Mouse (Mus musculus): ENCODE measurements at regions not wholly inside any gene's neighbourhood (a gene's known extent, or its start where the extent isn't known, plus 50 kb on each side); places are given as distances from the start of the nearest gene placed in this dataset.
A peak's percentile ranks its signal among the peaks of the same experiment; 100 is the strongest.

- no peak overlapping the region for H3K27ac ChIP-seq
- no peaks in the 10 kb centered on the region for H3K4me1 ChIP-seq
- H3K27me3 ChIP-seq, result no peaks in the 10 kb centered on the region; the same call in 1 of the 2 replicates
- H3K4me3 ChIP-seq, result no peak overlapping the region
- no peak for ATAC-seq (ENCODE audit: insufficient number of reproducible peaks, low FRiP score, low TSS enrichment, low read depth)
- H3K36me3 ChIP-seq, result no peaks in the 10 kb centered on the region
- WGBS, result 81% methylated on average over 5 of the region's 5 CpGs
- no peaks in the 10 kb centered on the region for H3K9me3 ChIP-seq
- no peak overlapping the region for H3K4me2 ChIP-seq
- no peak overlapping the region for H3K9ac ChIP-seq
Observed at GRCm38 (mm10) chr1:35729785-35730295, 338.4 kb upstream of the Hs6st1 start.

- ATAC-seq (ENCODE audit: insufficient number of reproducible peaks, low FRiP score, low TSS enrichment, low read depth), result no peak
- no peaks in the 10 kb centered on the region; the same call in 1 of the 2 replicates for H3K27me3 ChIP-seq
- H3K9me3 ChIP-seq, result no peaks in the 10 kb centered on the region
- no peaks in the 10 kb centered on the region for H3K36me3 ChIP-seq
- no peak overlapping the region for H3K4me3 ChIP-seq
- H3K4me1 ChIP-seq, result no peaks in the 10 kb centered on the region
- 68% methylated on average over 4 of the region's 4 CpGs for WGBS
- H3K9ac ChIP-seq, result no peak overlapping the region
- H3K4me2 ChIP-seq, result no peak overlapping the region
- no peak overlapping the region for H3K27ac ChIP-seq
Observed at GRCm38 (mm10) chr1:35730309-35730708, 337.9 kb upstream of the Hs6st1 start.

GRCm38 (mm10) chr1:35736247-35736646 is 332.0 kb upstream of the Hs6st1 start:
- no peak overlapping the region for H3K4me3 ChIP-seq
- no peaks in the 10 kb centered on the region for H3K27me3 ChIP-seq
- H3K9ac ChIP-seq, result no peak overlapping the region
- no peak overlapping the region for H3K27ac ChIP-seq
- H3K4me1 ChIP-seq, result peaks cover 2% of the 10 kb centered on the region; the same call in 1 of the 2 replicates
- no peak for ATAC-seq (ENCODE audit: insufficient number of reproducible peaks, low FRiP score, low TSS enrichment, low read depth)
- no peak overlapping the region for H3K4me2 ChIP-seq
- no peaks in the 10 kb centered on the region for H3K9me3 ChIP-seq
- no peaks in the 10 kb centered on the region for H3K36me3 ChIP-seq

GRCm38 (mm10) chr1:35749603-35750002 is 318.6 kb upstream of the Hs6st1 start:
- 97% methylated on average over 7 of the region's 7 CpGs for WGBS
- ATAC-seq (ENCODE audit: insufficient number of reproducible peaks, low FRiP score, low TSS enrichment, low read depth), result no peak
- Histone ChIP-seq H3K36me3 (no peaks in the 10 kb centered on the region), H3K4me3 (no peak overlapping the region), H3K4me2 (no peak overlapping the region), H3K9me3 (no peaks in the 10 kb centered on the region), H3K27ac (no peak overlapping the region), H3K9ac (no peak overlapping the region), H3K27me3 (no peaks in the 10 kb centered on the region), H3K4me1 (no peaks in the 10 kb centered on the region)

GRCm38 (mm10) chr1:35750092-35750521 is 318.1 kb upstream of the Hs6st1 start:
- H3K27ac ChIP-seq, result no peak overlapping the region
- ATAC-seq (ENCODE audit: insufficient number of reproducible peaks, low FRiP score, low TSS enrichment, low read depth), result no peak
- H3K4me1 ChIP-seq, result no peaks in the 10 kb centered on the region
- no peak overlapping the region for H3K4me2 ChIP-seq
- no peak overlapping the region for H3K9ac ChIP-seq
- 50% methylated on average over 4 of the region's 4 CpGs for WGBS
- no peak overlapping the region for H3K4me3 ChIP-seq
- H3K27me3 ChIP-seq, result no peaks in the 10 kb centered on the region
- H3K9me3 ChIP-seq, result no peaks in the 10 kb centered on the region
- no peaks in the 10 kb centered on the region for H3K36me3 ChIP-seq

GRCm38 (mm10) chr1:35752636-35753035 is 315.6 kb upstream of the Hs6st1 start:
- WGBS, result 84% methylated on average over 9 of the region's 9 CpGs

GRCm38 (mm10) chr1:35754170-35754569 is 314.0 kb upstream of the Hs6st1 start:
- WGBS, result 83% methylated on average over 10 of the region's 11 CpGs
- H3K4me1 ChIP-seq, result peaks cover 7% of the 10 kb centered on the region; the same call in 1 of the 2 replicates
- H3K9ac ChIP-seq, result no peak overlapping the region
- no peaks in the 10 kb centered on the region for H3K27me3 ChIP-seq
- H3K9me3 ChIP-seq, result no peaks in the 10 kb centered on the region
- no peak for ATAC-seq (ENCODE audit: insufficient number of reproducible peaks, low FRiP score, low TSS enrichment, low read depth)
- H3K27ac ChIP-seq, result no peak overlapping the region
- H3K4me3 ChIP-seq, result no peak overlapping the region
- H3K36me3 ChIP-seq, result no peaks in the 10 kb centered on the region
- no peak overlapping the region for H3K4me2 ChIP-seq

More at GRCm38 (mm10) chr1:35752636-35753035, 315.6 kb upstream of the Hs6st1 start:
- H3K9me3 ChIP-seq, result no peaks in the 10 kb centered on the region
- H3K36me3 ChIP-seq, result no peaks in the 10 kb centered on the region
- no peak for ATAC-seq (ENCODE audit: insufficient number of reproducible peaks, low FRiP score, low TSS enrichment, low read depth)
- H3K27ac ChIP-seq, result no peak overlapping the region
- H3K27me3 ChIP-seq, result no peaks in the 10 kb centered on the region
- H3K9ac ChIP-seq, result no peak overlapping the region
- no peaks in the 10 kb centered on the region for H3K4me1 ChIP-seq
- no peak overlapping the region for H3K4me2 ChIP-seq
- H3K4me3 ChIP-seq, result no peak overlapping the region

- H3K9me3 ChIP-seq, result no peaks in the 10 kb centered on the region
- 35% methylated on average over 12 of the region's 12 CpGs for WGBS
- no peak overlapping the region for H3K4me3 ChIP-seq
- no peak for ATAC-seq (ENCODE audit: insufficient number of reproducible peaks, low FRiP score, low TSS enrichment, low read depth)
- no peak overlapping the region for H3K9ac ChIP-seq
- peak overlapping the region; percentile 38; the same call in 1 of the 2 replicates for H3K27ac ChIP-seq
- no peaks in the 10 kb centered on the region for H3K36me3 ChIP-seq
- no peak overlapping the region for H3K4me2 ChIP-seq
- H3K27me3 ChIP-seq, result no peaks in the 10 kb centered on the region
- peaks cover 13% of the 10 kb centered on the region; the same call in 1 of the 2 replicates for H3K4me1 ChIP-seq
Observed at GRCm38 (mm10) chr1:35759010-35759409, 309.2 kb upstream of the Hs6st1 start.

- peak; percentile 24; the same call in 1 of the 2 replicates for ATAC-seq (ENCODE audit: insufficient number of reproducible peaks, low FRiP score, low TSS enrichment, low read depth)
- H3K4me3 ChIP-seq, result no peak overlapping the region
- H3K4me2 ChIP-seq, result no peak overlapping the region
- peak overlapping the region; percentile 38; the same call in 1 of the 2 replicates for H3K27ac ChIP-seq
- H3K27me3 ChIP-seq, result no peaks in the 10 kb centered on the region
- H3K36me3 ChIP-seq, result no peaks in the 10 kb centered on the region
- H3K9ac ChIP-seq, result no peak overlapping the region
- WGBS, result 66% methylated on average over 4 of the region's 4 CpGs
- H3K4me1 ChIP-seq, result peaks cover 13% of the 10 kb centered on the region; the same call in 1 of the 2 replicates
- H3K9me3 ChIP-seq, result no peaks in the 10 kb centered on the region
Observed at GRCm38 (mm10) chr1:35759600-35759999, 308.6 kb upstream of the Hs6st1 start.

- H3K4me2 ChIP-seq, result no peak overlapping the region
- ATAC-seq (ENCODE audit: insufficient number of reproducible peaks, low FRiP score, low TSS enrichment, low read depth), result no peak
- 85% methylated on average over 9 of the region's 9 CpGs for WGBS
- no peaks in the 10 kb centered on the region for H3K36me3 ChIP-seq
- H3K4me1 ChIP-seq, result peaks cover 13% of the 10 kb centered on the region; the same call in 1 of the 2 replicates
- H3K9me3 ChIP-seq, result no peaks in the 10 kb centered on the region
- H3K9ac ChIP-seq, result no peak overlapping the region
- H3K4me3 ChIP-seq, result no peak overlapping the region
- H3K27ac ChIP-seq, result no peak overlapping the region
- no peaks in the 10 kb centered on the region for H3K27me3 ChIP-seq
Observed at GRCm38 (mm10) chr1:35763051-35763450, 305.1 kb upstream of the Hs6st1 start.

GRCm38 (mm10) chr1:35763456-35763855 is 304.7 kb upstream of the Hs6st1 start:
- no peak for ATAC-seq (ENCODE audit: insufficient number of reproducible peaks, low FRiP score, low TSS enrichment, low read depth)
- Histone ChIP-seq H3K9me3 (no peaks in the 10 kb centered on the region), H3K27ac (no peak overlapping the region), H3K9ac (no peak overlapping the region), H3K27me3 (no peaks in the 10 kb centered on the region), H3K36me3 (no peaks in the 10 kb centered on the region), H3K4me3 (no peak overlapping the region), H3K4me2 (no peak overlapping the region), H3K4me1 (peaks cover 12% of the 10 kb centered on the region; the same call in 1 of the 2 replicates)
- WGBS, result 81% methylated on average over 10 of the region's 10 CpGs

- Histone ChIP-seq H3K9me3 (no peaks in the 10 kb centered on the region), H3K9ac (no peak overlapping the region), H3K27me3 (no peaks in the 10 kb centered on the region), H3K36me3 (no peaks in the 10 kb centered on the region), H3K4me3 (no peak overlapping the region), H3K4me2 (no peak overlapping the region), H3K27ac (no peak overlapping the region), H3K4me1 (peaks cover 6% of the 10 kb centered on the region; the same call in 1 of the 2 replicates)
- WGBS, result 81% methylated on average over 1 of the region's 1 CpGs
- no peak for ATAC-seq (ENCODE audit: insufficient number of reproducible peaks, low FRiP score, low TSS enrichment, low read depth)
Observed at GRCm38 (mm10) chr1:35764068-35764467, 304.1 kb upstream of the Hs6st1 start.

GRCm38 (mm10) chr1:35765692-35766091 is 302.5 kb upstream of the Hs6st1 start:
- Histone ChIP-seq H3K4me1 (no peaks in the 10 kb centered on the region), H3K27me3 (no peaks in the 10 kb centered on the region), H3K36me3 (no peaks in the 10 kb centered on the region), H3K9me3 (no peaks in the 10 kb centered on the region), H3K4me2 (no peak overlapping the region), H3K9ac (no peak overlapping the region), H3K4me3 (no peak overlapping the region), H3K27ac (no peak overlapping the region)
- ATAC-seq (ENCODE audit: insufficient number of reproducible peaks, low FRiP score, low TSS enrichment, low read depth), result no peak
- WGBS, result 81% methylated on average over 4 of the region's 4 CpGs
